ENCODE assay signal across 21 mouse cellular contexts in genomic region chr3:80713123-80713522, GRCm38 (mm10).
DNase-seq lines count a peak whose midpoint lies in the region; ATAC-seq and TF ChIP-seq lines count a peak whose summit lies in the region.
"Had no signal": no experiment of that assay in that cellular context is flagged by ENCODE, and none has a peak within 500 bp of the region (broad histone marks: within the 10 kb centered on the region; RNA-seq: fewer than 3 reads in every experiment).

No protein-coding gene starts in this region.

- no peak for DNase-seq in forebrain, embryonic 10.5 days (ENCODE audit: extremely low spot score, low spot score)
- DNase-seq in kidney, postnatal 0 days (ENCODE audit: low spot score) = peak; percentile 16
- DNase-seq in kidney, adult 9 months = no peak
- DNase-seq in embryo, embryonic 10.5 days (ENCODE audit: low spot score) = peak; percentile 9
- no peak for DNase-seq in Muller cell, postnatal 12 days (ENCODE audit: inconsistent ontology term)
- DNase-seq in cerebellum, postnatal 10 days = no peak
- DNase-seq: adrenal gland, postnatal 36 days; cerebellum, adult 2 months; gastrocnemius, adult 2 months; heart, postnatal 10 days; kidney, adult 2 months; lung, adult 2 months; lung, postnatal 36 days; spleen, adult 18-20 months; thymus, postnatal 36 days had no signal

- no peaks in the 10 kb centered on the region for H3K4me1 ChIP-seq in forebrain, embryonic 15.5 days
- H3K4me1 ChIP-seq in forebrain, embryonic 10.5 days = peaks cover 6% of the 10 kb centered on the region
- no peaks in the 10 kb centered on the region for H3K4me1 ChIP-seq in kidney, postnatal 0 days (replicated peaks; ENCODE audit: insufficient read depth, low read length)
- 0 out of 2 replicates have a peak, but pooled peaks cover 4% of the 10 kb centered on the region for H3K4me1 ChIP-seq in midbrain, embryonic 13.5 days (replicated peaks)
- H3K4me1 ChIP-seq: liver, embryonic 12.5 days had no signal

- peaks cover 17% of the 10 kb centered on the region for H3K36me3 ChIP-seq in forebrain, embryonic 15.5 days
- H3K36me3 ChIP-seq in forebrain, embryonic 10.5 days (replicated peaks) = no peaks in the 10 kb centered on the region
- no peaks in the 10 kb centered on the region for H3K36me3 ChIP-seq in kidney, postnatal 0 days (ENCODE audit: insufficient read depth, low read length)
- peaks cover 17% of the 10 kb centered on the region for H3K36me3 ChIP-seq in midbrain, embryonic 13.5 days
- H3K36me3 ChIP-seq: liver, embryonic 12.5 days had no signal

- TF ChIP-seq CTCF in kidney, postnatal 0 days (IDR thresholded peaks at IDR 0.05; ENCODE audit: low read depth) = no peak

- H3K9me3 ChIP-seq in forebrain, embryonic 15.5 days = no peaks in the 10 kb centered on the region
- no peaks in the 10 kb centered on the region for H3K9me3 ChIP-seq in forebrain, embryonic 10.5 days
- no peaks in the 10 kb centered on the region for H3K9me3 ChIP-seq in kidney, postnatal 0 days (replicated peaks; ENCODE audit: low read length)
- H3K9me3 ChIP-seq in midbrain, embryonic 13.5 days = no peaks in the 10 kb centered on the region
- H3K9me3 ChIP-seq: liver, embryonic 12.5 days had no signal

- H3K4me2 ChIP-seq in forebrain, embryonic 15.5 days (replicated peaks) = no peak overlapping the region
- H3K4me2 ChIP-seq in kidney, postnatal 0 days (ENCODE audit: low read length) = no peak overlapping the region
- H3K4me2 ChIP-seq in midbrain, embryonic 13.5 days (replicated peaks) = no peak overlapping the region
- H3K4me2 ChIP-seq: heart, embryonic 11.5 days; liver, embryonic 12.5 days had no signal

- WGBS in forebrain, embryonic 15.5 days = 32% methylated on average over 3 of the region's 3 CpGs
- 45% methylated on average over 3 of the region's 3 CpGs for WGBS in forebrain, embryonic 10.5 days
- WGBS in kidney, postnatal 0 days = 39% methylated on average over 3 of the region's 3 CpGs
- WGBS in midbrain, embryonic 13.5 days = 21% methylated on average over 3 of the region's 3 CpGs

- H3K27ac ChIP-seq in forebrain, embryonic 15.5 days (replicated peaks) = no peak overlapping the region
- no peak overlapping the region for H3K27ac ChIP-seq in forebrain, embryonic 10.5 days
- no peak overlapping the region for H3K27ac ChIP-seq in kidney, postnatal 0 days
- H3K27ac ChIP-seq in midbrain, embryonic 13.5 days = no peak overlapping the region
- H3K27ac ChIP-seq: gastrocnemius, adult 2 months; liver, embryonic 12.5 days had no signal

- 0 out of 2 replicates have a peak, but pooled peaks have one; percentile 32 for ATAC-seq in forebrain, embryonic 15.5 days (replicated peaks)
- no peak for ATAC-seq in kidney, postnatal 0 days (replicated peaks; ENCODE audit: low FRiP score, low read depth)
- peak; percentile 43; the same call in 1 of the 2 replicates for ATAC-seq in midbrain, embryonic 13.5 days
- ATAC-seq: inflammation-experienced regulatory T-cells, adult 6 months; liver, embryonic 12.5 days had no signal

- no peak overlapping the region for H3K9ac ChIP-seq in forebrain, embryonic 15.5 days (replicated peaks)
- H3K9ac ChIP-seq in kidney, postnatal 0 days (ENCODE audit: low read depth, low read length) = no peak overlapping the region
- no peak overlapping the region for H3K9ac ChIP-seq in midbrain, embryonic 13.5 days (replicated peaks)
- H3K9ac ChIP-seq: liver, embryonic 12.5 days had no signal

- no peaks in the 10 kb centered on the region for H3K27me3 ChIP-seq in forebrain, embryonic 15.5 days
- no peaks in the 10 kb centered on the region for H3K27me3 ChIP-seq in forebrain, embryonic 10.5 days (ENCODE audit: poor library complexity, severe bottlenecking)
- no peaks in the 10 kb centered on the region for H3K27me3 ChIP-seq in kidney, postnatal 0 days (ENCODE audit: insufficient read depth, low read length)
- no peaks in the 10 kb centered on the region for H3K27me3 ChIP-seq in midbrain, embryonic 13.5 days
- H3K27me3 ChIP-seq: CH12.LX; liver, embryonic 12.5 days had no signal

- no peak overlapping the region for H3K4me3 ChIP-seq in forebrain, embryonic 15.5 days
- H3K4me3 ChIP-seq in forebrain, embryonic 10.5 days = no peak overlapping the region
- no peak overlapping the region for H3K4me3 ChIP-seq in kidney, postnatal 0 days (replicated peaks; ENCODE audit: low read depth, low read length)
- no peak overlapping the region for H3K4me3 ChIP-seq in midbrain, embryonic 13.5 days (replicated peaks)
- H3K4me3 ChIP-seq: gastrocnemius, adult 2 months; liver, embryonic 12.5 days had no signal

Comparison
In these comparisons a context has a peak if more than half of its experiments do, and no peak if none do; other contexts are left out.
1. DNase-seq: peak in kidney, postnatal 0 days (single experiment) and embryo, embryonic 10.5 days (single experiment); none in forebrain, embryonic 10.5 days (single experiment), kidney, adult 9 months (single experiment), Muller cell, postnatal 12 days (single experiment) and cerebellum, postnatal 10 days (0 of 2).